Mouse (Mus musculus): Measurements from ENCODE around the gene Rbbp8nl.

DNA sequence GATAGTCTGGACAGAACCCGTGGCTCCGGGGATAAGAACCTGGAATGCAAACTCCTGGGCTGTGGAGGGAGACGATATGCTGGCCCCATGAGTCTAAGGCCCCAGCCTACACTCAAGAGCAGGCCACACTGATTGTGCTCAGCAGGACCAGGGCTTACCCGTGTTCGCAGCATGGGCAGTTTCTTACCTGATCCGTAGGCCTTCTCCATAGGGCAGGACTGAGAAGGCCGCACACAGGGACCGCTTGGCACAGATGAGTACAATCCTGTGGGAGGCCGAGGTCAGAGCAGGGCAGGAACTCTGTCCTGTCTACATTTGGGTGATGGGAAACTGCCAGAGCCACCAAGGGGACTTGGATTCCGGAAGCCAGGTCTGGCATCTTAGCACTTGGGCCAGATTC, 26.8 kb downstream of the Rbbp8nl start:
- TF ChIP-seq UBTF (IDR thresholded peaks at IDR 0.05; ENCODE audit: borderline replicate concordance, insufficient read depth, low read depth, low read length) (no peak), CTCF (IDR thresholded peaks at IDR 0.05 in 2 of 3, conservative IDR thresholded peaks at IDR 0.05 in 1 of 3; ENCODE audit: control insufficient read depth in 1 of 3, insufficient read depth in 1 of 3, low read depth in 2 of 3, low read length in 3 of 3, poor library complexity in 1 of 3, severe bottlenecking in 1 of 3) (no peak), MXI1 (IDR thresholded peaks at IDR 0.05; ENCODE audit: low read depth, low read length) (no peak), POLR2A (IDR thresholded peaks at IDR 0.05; ENCODE audit: control insufficient read depth in 1 of 2, insufficient read depth in 1 of 2, low read depth in 1 of 2, low read length in 2 of 2, poor library complexity in 1 of 2) (no peak), CHD2 (IDR thresholded peaks at IDR 0.05; ENCODE audit: low read length) (no peak), HCFC1 (IDR thresholded peaks at IDR 0.05; ENCODE audit: low read depth, low read length) (no peak), MYC (IDR thresholded peaks at IDR 0.05; ENCODE audit: low read depth, low read length) (no peak), ZNF384 (IDR thresholded peaks at IDR 0.05; ENCODE audit: low read depth, low read length) (no peak), GATA1 (IDR thresholded peaks at IDR 0.05; ENCODE audit: low read depth, low read length) (no peak), GABPA (IDR thresholded peaks at IDR 0.05; ENCODE audit: low read depth, low read length) (no peak), MAFK (IDR thresholded peaks at IDR 0.05; ENCODE audit: borderline replicate concordance, low read depth, low read length) (no peak), USF1 (IDR thresholded peaks at IDR 0.05; ENCODE audit: low read depth, low read length) (no peak), MAX (IDR thresholded peaks at IDR 0.05; ENCODE audit: low read length) (no peak), RCOR1 (IDR thresholded peaks at IDR 0.05; ENCODE audit: low read depth, low read length) (no peak)
